Mouse (Mus musculus): ENCODE measurements around the gene Rnf138rt1.

Gene Rnf138rt1

DNA sequence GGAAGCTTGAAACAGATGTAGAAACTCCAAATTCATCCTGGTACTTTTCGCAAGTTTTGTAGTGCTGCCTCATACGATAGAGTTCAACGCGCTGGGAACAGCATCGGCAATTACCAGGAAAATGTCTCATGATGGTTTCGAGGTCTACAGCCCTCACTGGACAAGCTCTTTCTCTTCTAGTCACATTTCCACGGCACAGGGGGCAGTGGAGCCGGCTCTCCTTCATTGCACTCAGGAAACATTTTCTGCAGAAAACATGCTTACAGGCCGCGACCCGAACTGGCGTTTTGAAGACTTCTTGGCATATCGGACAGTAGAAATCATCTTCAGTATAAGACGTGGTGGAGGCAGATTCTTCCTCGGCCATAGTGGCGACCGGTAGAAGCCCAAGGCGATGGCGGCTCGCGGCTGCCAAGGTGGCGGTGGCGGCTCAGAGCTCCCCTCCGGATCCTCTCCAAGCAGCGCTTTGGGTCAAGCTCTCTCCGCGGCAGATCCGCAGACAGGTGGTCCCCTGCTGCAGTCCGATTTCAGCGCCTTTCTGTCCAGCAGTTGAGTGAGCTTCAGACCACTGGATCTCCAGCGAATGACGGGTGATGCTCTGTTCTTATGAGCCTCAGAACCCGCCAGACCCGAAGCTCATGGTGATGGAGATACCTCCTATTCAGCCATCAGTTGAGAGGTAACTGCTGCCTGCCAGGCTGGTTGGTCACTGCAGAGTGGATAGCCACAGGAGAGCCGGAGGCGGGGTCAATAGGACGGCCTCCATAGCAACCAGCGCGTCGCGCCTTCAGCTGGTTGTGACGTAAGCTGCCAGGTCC is at the start of gene Rnf138rt1:
Gene Rnf138rt1 (minus strand): TSS at position 713 of the 818 bp plus-strand sequence.
- DNase-seq (ENCODE audit: low read depth, low spot score): no peak

GRCm38 (mm10) chrX:163807270-163807669 is 46.1 kb upstream of the Rnf138rt1 start:
- DNase-seq (ENCODE audit: low read depth, low spot score): no peak

DNA sequence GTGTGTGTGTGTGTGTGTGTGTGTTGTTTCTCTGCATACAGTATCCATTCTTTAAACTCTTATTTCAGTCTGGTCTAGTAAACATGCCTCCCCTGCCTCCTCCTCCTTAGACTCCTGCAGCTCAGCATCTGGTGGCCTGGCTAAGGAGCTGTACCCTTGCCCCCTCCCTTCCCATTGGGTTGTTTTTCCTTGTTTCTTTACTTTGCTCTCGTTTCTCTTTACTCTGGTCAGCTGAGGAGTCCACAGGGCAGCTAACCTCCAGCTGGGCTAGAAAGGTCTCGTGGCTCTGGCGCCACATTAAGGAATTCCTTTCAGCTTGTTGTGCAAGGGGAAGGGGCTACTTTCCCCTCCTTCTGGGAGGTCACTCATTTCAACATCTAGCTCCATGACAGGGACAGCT is 5.2 kb upstream of the Rnf138rt1 start:
- no peak for DNase-seq (ENCODE audit: low read depth, low spot score)

DNA sequence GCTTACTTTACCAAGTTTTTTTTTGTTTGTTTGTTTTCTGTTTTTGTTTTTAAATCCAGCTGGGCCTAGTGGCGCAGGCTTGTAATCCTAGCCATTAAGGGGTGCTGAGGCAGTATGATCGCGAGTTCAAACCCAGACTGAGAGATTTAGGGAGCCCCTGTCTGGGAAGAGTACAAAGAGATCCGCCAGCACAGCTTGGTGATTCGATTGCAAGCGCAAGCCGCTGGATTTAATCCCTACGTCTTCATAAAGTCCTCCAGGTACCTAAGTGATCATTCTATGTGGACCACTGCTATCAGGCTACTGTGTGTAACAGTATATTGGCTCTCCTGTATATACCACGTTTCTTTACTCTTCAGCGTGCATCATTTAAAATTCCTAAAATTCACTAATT is 303 bp upstream of the Rnf138rt1 start:
- DNase-seq (ENCODE audit: low read depth, low spot score): no peak

GRCm38 (mm10) chrX:163745996-163746395 is 15.1 kb downstream of the Rnf138rt1 start:
- no peak for DNase-seq (ENCODE audit: low read depth, low spot score)

- no peak for DNase-seq (ENCODE audit: low read depth, low spot score)
Measured at GRCm38 (mm10) chrX:163743896-163744295, 17.2 kb downstream of the Rnf138rt1 start.

GRCm38 (mm10) chrX:163738904-163739303 is 22.2 kb downstream of the Rnf138rt1 start:
- no peak for DNase-seq (ENCODE audit: low read depth, low spot score)

GRCm38 (mm10) chrX:163734145-163734544 is 27.0 kb downstream of the Rnf138rt1 start:
- no peak for DNase-seq (ENCODE audit: low read depth, low spot score)

GRCm38 (mm10) chrX:163723630-163724029 is 37.5 kb downstream of the Rnf138rt1 start:
- DNase-seq (ENCODE audit: low read depth, low spot score): no peak

- DNase-seq (ENCODE audit: low read depth, low spot score): no peak
Measured at GRCm38 (mm10) chrX:163722785-163723577, 38.1 kb downstream of the Rnf138rt1 start.

DNA sequence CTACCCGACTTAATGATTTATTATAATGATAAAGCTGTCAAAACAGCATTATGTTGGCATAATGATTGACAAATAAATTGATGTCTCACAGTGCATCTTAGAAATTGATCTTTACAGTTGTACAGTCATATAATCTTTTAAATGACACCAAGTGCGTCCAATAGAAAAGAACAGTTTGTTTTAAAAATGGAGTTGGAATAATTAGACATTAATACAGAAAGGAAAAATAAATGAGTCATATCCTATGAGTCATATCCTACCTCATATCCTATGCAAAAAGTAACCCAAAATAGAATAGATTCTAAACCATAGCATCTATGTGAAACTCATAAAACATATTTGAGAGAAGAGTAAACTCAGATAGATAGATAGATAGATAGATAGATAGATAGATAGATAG is 40.5 kb downstream of the Rnf138rt1 start:
- DNase-seq (ENCODE audit: low read depth, low spot score): no peak
